16 mouse cellular contexts compared by ENCODE assay signal in genomic region chrX:8209720-8210119, GRCm38 (mm10).
"Had no signal": no experiment of that assay in that cellular context is flagged by ENCODE, and none has a peak within 500 bp of the region (broad histone marks: within the 10 kb centered on the region; RNA-seq: fewer than 3 reads in every experiment).

No protein-coding gene starts in this region.

- DNase-seq: retina, postnatal 1 day; right cerebral cortex, adult 18-20 months; right cerebral cortex, postnatal 14 days; right cerebral cortex, postnatal 25 days; right cerebral cortex, postnatal 4 days; spleen, adult 18-20 months; thymus, adult 18-20 months; thymus, adult 2 months; thymus, postnatal 14 days; thymus, postnatal 25 days; thymus, postnatal 36 days; thymus, postnatal 4 days had no signal

- H3K36me3 ChIP-seq: neural tube, embryonic 13.5 days; neural tube, embryonic 15.5 days; stomach, embryonic 15.5 days had no signal

- H3K27ac ChIP-seq: neural tube, embryonic 13.5 days; neural tube, embryonic 15.5 days; stomach, embryonic 15.5 days; stomach, postnatal 0 days had no signal

- H3K9me3 ChIP-seq: neural tube, embryonic 13.5 days; neural tube, embryonic 15.5 days; stomach, embryonic 15.5 days had no signal

- H3K4me1 ChIP-seq: stomach, embryonic 15.5 days had no signal

- H3K9ac ChIP-seq: neural tube, embryonic 13.5 days; neural tube, embryonic 15.5 days; stomach, embryonic 15.5 days had no signal

- H3K27me3 ChIP-seq: neural tube, embryonic 13.5 days; neural tube, embryonic 15.5 days; stomach, embryonic 15.5 days had no signal

- H3K4me3 ChIP-seq: neural tube, embryonic 13.5 days; neural tube, embryonic 15.5 days; stomach, embryonic 15.5 days had no signal
